Mouse (Mus musculus): ENCODE results near the gene Slc38a9.
"Not testable (repeated sequence)": the region's sequence is repeated elsewhere in the genome, so short reads cannot be mapped to it uniquely, and the experiment has no call there.

Slc38a9 gene

DNA sequence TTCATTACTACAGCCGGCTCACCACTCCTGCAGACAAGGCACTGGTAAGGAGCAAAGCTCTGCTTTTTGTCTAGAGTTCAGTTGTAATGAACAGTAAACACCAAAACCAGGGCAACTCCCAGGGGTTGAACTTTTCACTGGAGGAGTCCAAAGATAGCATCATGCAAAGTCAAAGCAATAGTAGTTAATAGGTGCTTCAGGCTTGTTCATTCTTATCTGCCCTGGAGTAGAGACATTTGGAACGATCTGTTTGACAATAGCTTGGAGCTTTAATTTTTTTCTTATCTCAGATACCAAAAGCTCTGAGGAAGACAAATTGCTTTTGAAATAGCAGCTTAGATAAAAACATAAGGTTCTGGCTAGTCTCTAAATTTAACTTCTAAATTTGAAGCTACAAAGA lies 25.6 kb downstream of the Slc38a9 start:
- no peak for DNase-seq

DNA sequence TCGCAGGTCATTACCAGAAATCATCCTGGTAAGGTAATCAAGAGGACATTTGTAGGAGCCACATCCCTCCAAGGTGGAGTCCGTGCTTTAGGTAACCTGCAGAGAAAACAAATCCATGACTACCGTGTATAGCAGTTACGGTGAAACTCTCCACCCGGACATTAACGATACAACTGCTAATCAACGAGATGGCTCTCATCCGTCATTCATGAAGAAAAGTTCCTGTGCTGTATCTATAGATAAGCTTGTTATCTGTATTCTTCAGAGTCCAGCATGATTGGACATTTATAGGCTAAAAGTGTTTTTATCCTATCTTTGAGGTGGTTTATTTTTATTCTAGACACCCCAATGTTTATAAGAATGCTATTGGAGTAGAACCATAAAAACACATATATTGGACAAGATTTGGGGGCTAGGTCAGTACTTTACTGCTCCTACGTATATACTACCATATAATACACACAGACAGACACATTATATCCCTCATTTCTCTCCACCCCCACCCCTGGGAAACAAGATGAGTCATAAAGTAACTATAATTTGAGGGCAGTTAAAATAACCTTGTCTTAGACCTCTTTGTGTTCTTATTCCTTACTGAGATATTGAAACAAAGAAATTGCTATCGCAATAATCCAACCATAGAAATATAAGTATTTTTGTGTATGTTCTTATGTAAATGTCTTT lies 32.5 kb downstream of the Slc38a9 start:
- DNase-seq: no peak

DNA sequence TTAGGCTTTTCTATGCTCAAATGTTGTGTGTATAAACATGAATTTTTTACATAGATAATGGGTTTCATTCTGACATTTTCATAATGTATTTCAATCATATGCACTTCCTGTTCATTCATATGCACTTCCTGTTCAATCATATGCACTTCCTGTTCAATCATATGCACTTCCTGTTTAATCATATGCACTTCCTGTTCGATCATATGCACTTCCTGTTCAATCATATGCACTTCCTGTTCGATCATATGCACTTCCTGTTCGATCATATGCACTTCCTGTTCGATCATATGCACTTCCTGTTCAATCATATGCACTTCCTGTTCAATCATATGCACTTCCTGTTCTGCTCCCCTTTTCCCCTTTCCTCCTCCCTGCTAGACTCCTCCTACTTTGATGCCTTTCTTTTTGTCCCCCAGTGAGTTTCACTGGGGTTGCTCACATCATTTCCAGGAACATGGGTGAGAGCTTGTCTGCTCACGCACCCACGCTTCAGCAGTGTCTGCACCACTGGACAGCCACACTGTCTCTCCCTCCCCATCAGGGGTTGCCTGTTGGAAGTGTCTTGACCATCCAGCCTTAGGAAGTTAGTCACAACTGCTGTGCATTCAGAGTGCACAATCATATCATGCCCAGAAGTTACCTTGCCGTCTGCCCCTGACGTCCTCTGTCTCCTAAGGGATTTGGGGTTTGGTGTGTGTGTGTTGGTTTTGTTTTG lies 35.1 kb downstream of the Slc38a9 start:
- DNase-seq: no peak

DNA sequence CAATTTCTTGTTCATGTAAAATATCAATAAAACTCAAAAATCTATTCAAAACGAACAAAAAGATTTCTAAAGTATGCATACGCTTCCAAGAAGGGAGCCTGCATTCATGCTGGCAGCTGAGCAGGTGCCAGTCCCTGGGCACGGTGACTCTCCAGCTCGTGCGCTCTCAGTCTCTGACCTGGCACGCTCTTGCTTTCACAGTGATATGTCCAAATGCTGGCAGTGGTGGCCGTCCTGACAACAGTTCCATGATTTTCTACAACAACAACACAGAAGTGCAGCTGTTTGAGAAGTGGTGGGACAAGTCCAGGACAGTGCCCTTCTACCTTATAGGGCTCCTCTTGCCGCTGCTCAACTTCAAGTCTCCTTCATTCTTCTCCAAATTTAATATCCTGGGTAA lies 40.7 kb downstream of the Slc38a9 start:
- no peak for DNase-seq

DNA sequence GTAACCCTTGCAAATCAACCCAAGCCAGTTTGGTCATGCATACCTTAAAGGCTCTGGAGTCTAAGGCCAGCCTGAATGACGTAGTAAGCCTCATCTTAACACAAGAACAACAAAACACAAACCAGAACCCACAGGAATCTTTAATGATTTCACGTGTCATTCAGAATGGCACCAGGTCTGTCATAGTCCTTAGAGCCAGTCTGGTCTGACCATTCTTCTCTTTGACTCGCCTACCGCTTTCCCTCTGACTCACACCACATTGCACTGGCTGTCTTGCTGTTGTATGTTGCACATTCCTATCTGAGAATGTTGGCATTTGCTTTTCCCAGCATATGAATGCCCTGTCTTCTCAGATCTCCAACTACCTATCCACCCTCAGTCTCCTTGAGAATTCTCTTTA lies 45.8 kb downstream of the Slc38a9 start:
- DNase-seq: no peak

DNA sequence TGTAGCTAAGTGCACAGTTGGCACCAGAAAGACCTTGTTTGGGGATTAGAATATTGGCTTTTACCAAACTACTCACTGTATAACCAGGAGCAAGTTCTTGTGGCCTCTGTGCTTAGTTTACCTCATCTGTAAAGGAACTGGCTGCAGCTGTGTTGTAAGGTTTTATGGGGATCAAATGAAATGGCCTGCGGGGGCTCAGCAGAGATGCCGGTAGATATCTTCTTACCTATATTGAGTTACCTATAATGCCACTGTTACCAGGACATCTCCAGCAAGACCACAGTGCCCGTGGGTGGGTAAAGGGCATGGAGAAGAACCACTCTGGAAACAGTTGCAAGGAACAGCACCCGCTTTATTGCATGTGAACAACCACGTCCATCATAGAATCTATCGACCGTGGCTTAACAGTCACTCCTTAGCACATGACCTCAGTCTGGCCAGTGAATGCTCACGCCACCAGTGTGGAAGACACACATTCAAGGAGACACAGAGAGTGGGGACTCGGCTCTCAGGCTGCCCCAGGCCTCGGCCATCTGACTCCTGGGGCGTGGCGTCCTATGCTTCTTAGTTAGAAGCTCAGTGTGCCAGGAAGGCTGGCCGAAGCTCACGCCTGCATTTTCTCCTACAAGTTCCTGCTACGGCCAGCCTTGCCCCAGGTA lies 59.7 kb downstream of the Slc38a9 start:
- no peak for DNase-seq

DNA sequence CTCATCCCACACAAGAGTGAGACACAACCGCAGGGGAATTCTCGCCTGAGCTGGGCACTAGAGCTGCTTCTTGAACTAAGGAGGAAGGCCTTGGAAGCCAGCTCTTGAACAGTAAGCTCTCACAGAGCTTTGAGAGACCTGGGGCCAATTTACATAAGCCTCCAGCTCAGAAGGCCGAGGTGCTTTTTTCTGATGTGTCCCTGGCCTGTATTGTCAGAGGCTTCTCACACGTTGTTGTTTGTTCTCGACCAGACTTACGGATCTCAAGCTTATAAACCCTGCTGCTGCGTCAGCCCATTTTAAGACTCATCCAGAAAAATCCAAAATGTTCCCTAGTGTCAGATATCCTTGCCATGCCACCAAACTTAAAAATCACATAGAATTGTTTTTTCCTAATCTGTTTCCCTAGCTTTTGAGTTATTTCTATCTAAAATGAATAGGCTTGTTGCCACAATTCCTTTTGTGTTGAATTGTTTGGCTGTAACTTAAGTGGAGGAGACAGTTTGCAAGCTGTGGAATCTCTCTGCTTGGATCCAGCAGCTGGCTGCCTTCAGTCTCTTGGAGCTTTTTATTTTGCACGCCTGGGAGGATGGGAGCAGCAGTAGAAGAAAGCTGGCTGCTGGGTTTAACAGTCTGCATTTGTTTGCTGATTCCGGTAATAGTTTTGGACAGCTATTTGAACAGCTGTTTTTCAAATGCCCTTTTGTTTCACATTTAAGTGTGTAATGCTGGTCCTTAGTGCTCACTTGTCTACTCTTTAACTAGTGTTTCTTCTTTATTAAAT lies 61.6 kb downstream of the Slc38a9 start:
- peak; percentile 41 for DNase-seq

DNA sequence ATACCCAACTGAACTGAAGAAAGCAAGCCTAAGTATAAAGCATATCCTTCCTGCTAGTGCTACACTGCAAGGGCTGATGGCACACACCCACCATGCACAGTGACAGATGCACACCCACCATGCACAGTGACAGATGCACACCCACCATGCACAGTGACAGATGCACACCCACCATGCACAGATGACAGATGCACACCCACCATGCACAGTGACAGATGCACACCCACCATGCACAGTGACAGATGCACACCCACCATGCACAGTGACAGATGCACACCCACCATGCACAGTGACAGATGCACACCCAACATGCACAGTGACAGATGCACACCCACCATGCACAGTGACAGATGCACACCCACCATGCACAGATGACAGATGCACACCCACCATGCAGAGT lies 63.7 kb downstream of the Slc38a9 start:
- DNase-seq: not testable (repeated sequence)

DNA sequence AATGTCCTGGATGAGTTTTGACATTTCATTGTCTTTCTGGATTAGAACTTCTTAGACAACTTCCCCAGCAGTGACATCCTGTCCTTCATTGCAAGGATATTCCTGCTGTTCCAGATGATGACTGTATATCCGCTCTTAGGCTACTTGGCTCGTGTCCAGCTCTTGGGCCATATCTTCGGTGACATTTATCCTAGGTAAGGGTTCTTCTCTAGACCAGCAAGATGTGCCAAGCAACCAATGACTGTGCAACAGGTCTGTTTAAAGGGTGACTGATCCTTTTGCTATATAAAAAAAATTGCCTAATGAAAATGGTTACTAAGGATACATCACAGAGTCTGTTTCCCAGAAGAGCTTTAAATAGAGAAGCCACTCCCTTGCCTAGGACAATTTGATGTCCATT lies 65.5 kb downstream of the Slc38a9 start:
- no peak for DNase-seq

DNA sequence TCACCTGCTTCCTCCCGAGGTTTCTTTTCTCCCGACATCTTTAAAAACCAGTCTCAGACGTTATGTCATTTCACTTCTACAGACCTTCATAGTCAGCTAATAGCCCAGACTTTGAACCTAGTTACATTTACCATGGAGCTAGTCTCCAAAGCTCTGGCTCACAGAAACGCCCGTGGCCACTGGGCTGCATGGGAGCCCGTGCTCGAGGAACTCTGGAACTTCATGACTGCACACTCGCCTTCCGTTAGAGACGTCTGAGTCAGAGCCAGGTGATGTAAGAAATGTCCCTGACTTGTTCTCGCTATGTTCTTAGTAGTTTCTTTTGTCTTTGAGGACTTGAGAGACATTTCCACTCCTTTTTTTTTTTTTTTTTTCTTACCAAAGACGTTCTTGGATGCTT lies 72.8 kb downstream of the Slc38a9 start:
- DNase-seq: no peak

DNA sequence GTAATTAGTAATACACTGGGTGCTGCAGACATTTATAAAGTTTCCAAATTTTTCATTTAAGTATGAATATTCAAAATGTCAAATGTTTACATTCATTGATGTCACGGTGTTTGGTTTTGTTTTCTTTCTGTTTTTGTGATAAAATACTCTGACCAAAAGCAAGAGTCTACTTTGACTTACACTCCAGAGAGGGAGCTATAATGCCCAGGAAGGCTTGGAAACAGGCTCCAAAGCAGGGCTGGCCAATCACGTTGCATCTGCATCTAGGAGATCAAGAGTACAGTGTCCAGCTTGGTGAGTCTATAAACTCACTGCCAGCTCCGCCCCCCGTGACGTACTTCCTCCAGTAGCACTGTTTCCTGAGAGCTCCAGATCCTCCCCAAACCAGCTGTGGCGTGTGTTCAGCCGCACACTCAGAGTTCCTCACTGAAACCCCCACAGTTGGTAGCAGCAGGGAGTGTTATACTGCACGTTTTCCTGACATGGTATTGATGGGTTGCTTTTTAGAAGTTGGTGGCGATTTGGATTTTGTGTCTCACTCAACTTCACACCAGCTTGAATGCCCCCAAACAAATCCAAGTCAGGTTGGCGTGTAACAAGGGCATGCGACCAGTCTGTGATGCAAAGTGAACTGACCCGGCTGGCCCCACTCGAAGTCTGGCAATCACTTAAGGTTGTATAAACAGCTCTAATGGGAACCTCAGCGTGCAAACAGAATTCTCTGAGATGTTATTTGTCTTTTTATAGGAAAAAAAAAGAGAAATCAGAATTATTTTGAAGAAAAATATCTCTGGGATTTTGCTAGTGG lies 74.6 kb downstream of the Slc38a9 start:
- no peak for DNase-seq

DNA sequence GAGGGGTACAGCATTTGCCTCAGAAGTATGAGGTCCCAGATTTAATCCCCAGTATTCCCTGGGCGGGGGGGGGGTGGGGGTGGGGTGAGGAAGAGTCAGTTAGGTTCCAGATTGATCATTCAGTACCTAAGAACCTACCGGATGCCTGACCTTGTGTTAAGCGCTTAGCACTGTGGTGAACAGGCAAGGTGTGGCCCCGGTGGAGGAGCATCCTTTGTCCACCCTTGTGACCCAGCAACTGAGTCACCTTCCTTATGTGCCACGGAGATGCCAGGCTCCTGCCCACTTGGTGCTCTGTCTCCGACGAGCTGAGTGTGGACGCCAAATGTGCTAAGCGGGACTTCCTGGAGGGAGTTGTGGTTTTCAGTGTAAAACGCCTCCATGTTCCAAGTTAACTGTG lies 75.9 kb downstream of the Slc38a9 start:
- no peak for DNase-seq

DNA sequence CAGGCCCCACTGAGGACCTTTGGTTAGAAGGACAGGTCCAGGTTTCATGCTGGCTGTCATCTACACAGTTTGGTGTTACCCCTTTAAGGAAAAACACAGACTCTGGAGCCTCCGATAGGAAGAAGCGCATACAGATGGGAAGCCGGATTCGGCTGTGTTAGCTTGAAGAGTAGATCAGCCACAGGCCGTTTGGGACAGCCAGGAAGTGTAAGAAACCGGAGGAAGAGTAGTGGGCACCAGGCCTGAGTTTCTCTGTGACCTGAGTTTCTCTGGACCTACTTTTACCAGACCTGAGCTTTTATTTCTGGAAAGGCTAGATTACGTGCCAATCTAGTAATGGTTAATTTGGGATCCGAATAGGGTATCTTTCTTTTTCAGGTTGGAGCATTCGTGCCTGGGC lies 76.6 kb downstream of the Slc38a9 start:
- DNase-seq: no peak

DNA sequence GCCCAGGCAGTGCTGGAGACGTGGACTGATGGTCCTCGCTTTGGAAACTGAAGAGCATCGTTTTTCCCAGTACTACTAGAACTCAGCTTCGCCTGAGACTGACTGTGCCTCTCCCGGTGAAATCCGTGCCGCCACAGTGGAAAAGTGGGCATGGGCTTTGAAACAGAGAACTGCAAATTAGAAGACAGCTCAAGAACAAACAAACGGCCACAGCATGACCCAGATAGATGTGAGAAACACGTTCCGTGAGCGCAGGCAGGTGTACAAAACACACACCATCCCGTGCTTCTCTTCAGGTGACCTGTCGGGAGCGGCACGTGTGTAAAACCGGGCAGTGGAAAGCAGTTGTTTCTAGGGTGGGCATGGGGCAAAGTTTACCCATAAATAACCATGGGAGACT lies 77.5 kb downstream of the Slc38a9 start:
- no peak for DNase-seq

DNA sequence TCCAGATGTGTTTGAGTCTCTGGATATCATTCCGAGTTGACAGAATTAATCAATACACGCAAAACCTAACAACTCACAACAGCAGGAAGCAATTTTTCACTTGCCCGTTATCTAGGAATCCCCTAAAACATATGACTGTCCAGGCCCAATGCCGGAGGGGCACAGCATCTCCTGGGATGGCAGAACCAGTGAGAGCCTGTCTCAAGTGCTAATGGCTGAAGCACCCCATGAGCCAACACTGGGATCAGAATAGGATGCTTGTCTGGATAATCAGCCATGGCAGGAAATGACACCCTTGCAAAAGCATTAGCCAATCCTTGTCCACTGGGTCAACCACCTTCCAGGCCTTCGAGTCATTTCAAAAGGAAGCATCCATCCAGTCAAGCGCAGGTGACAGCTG lies 79.5 kb downstream of the Slc38a9 start:
- no peak for DNase-seq

DNA sequence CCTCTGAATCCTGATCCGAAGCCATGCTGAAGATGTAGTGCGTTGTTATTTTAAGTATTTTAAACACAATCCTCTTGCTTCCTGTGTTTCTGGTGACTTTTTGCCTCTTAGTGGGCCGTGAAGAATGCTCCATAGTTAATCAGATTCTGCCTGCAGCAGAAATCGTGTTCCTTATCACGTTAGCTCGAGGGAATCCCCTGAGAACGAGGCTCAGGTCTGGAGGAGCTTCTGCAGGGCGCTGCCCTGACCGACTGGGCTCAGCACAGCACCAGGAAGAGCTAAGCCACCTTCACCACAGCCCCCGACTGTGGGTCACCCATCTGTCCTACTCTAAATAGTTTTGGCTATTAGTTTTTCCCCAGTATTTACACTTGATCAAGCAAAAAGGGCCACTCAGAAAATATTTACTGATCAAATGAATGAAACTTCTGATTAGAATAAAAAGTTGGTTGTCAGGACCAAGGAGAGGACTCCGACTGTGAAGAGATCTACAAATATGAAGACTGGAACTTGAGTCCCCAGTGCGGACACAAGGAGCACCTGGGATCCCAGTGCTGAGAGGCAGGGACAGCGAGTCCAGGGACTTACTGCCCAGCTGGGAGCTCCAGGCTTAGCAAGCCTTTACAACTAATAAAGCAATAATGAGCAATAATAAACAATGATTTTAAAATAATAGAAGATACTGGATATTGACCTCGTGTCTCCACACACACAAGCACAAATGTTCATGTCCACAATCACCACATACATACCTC lies 81.7 kb downstream of the Slc38a9 start:
- no peak for DNase-seq

DNA sequence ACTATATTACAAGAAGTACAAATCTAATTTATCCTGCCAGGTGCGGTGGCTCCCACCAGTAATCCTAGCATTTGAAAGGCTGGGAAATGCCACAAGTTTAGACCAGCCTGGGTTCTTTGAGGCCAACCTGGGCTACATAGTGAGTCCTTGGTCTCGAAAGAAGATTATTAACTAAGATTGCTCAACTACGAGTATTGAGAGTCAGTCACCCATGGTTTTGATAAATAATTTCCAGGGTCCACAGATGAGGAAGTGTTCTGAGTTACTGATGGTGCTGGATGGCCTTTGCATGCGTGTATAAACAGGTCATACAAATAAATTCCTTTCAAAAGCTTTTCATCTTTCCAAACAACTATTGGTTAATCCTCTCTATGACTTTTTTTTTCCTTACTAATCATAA lies 83.1 kb downstream of the Slc38a9 start:
- no peak for DNase-seq

DNA sequence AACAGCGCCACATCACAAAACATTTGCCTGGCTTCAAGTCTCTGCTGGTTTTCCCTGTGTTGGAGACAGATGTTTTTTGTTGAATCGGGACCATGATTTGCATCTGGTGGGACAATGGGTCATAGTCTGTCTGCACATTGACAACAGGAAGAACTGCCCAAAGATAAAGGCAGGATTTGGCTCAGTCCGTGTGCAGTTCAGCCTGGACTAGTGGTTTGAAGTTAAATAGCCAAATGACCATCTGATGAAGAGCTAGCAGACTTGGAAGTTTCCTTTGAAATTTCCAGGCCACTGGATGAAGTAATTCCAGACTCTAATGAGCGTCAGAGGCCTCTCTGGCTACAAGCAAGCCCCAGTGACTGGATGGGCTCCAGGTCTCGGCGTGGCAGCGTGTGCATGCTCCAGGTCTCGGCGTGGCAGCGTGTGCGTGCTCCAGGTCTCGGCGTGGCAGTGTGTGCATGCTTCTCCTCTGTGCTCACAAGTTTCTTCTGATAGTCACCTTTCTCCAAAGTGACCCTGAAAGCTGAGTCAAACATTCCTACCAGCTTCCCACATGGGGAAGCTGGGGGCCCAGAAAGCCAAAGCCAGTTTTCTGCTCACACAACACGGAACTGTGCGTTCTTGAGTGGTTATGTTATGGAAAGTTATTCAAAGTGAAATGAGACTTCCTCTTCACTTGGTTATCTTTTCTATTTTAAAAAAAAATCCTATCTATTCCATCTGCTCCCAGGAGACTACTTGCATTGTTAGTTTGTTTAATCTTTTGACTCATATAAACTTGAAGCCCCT lies 83.7 kb downstream of the Slc38a9 start:
- no peak for DNase-seq

DNA sequence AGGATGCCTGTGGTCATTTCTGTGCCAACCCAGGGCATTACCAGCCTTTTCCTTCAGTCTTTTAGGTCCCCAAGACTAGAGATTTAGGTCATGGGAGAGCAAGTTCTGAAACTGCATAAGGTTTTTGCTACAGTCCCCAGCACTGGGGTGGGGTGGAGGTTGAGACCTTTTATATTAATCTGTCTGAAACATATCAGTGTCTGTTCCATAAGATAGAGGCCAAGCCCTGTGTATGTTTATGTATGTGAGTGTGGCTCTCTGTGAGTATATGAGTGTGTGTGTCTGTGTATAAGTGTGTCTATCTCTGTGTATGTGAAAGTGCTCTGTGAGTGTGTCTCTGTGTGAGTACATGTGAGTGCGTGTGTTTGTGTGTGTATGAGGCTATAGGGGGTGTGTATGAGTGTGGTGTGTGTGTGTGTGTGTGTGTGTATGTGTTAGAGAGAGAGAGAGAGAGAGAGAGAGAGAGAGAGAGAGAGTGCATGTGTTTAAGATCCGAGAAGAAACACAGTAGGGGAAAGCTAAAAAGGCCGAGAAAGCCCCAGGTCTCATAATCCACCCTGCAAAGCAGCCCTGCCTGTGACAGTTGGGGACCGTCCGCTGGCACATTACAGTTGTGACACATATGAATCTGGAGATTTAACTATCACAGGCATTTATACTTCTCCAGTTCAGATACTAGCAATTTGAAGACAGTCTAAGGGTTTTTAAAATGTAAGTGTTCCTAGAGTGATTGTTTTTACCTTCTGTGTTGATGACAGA lies 85.6 kb downstream of the Slc38a9 start:
- no peak for DNase-seq

DNA sequence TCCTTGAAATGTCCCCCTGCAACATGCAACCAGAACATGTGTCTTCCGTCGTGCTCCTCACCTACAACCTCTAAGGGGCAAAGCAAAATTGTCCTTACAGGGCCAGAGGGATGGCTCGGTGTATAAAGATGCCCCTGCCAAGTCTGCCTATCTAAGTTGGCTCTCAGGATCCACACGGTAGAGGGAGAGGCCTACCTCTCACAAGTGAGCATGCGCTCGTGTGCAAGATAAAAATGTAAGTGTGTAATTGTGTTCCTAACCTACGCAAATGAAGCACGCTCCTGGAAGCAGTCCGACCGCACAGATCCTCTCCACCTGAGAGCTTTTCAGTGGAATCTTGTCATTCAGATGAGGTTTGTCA lies 86.1 kb downstream of the Slc38a9 start:
- DNase-seq: no peak

Measured in embryo, embryonic 11 days (tissue).